Mouse (Mus musculus) cerebellum, adult (tissue): Measurements from ENCODE around the gene Prkch.

Source experiments
- ATAC-seq: cut with Nextera tagmentation; 2 replicates; pipeline ENCODE4 v1.9.2; 2017; ENCODE audit warnings: mild to moderate bottlenecking, moderate library complexity, mixed read lengths; ENCODE audit not compliant: insufficient number of reproducible peaks, low FRiP score, low TSS enrichment

The Prkch gene

GRCm38 (mm10) chr12:73670739-73671138 lies 86.1 kb downstream of the Prkch start:
- ATAC-seq, result no peak

- no peak for ATAC-seq
Observed at GRCm38 (mm10) chr12:73671540-73671939, 86.9 kb downstream of the Prkch start.

GRCm38 (mm10) chr12:73672007-73672406 lies 87.4 kb downstream of the Prkch start:
- no peak for ATAC-seq

GRCm38 (mm10) chr12:73673783-73674182 lies 89.2 kb downstream of the Prkch start:
- no peak for ATAC-seq

GRCm38 (mm10) chr12:73675212-73675611 lies 90.6 kb downstream of the Prkch start:
- ATAC-seq, result no peak

- no peak for ATAC-seq
Observed at GRCm38 (mm10) chr12:73679400-73679801, 94.8 kb downstream of the Prkch start.

GRCm38 (mm10) chr12:73682921-73683346 lies 98.3 kb downstream of the Prkch start:
- no peak for ATAC-seq

GRCm38 (mm10) chr12:73685875-73686274 lies 101.3 kb downstream of the Prkch start:
- ATAC-seq, result no peak

GRCm38 (mm10) chr12:73686456-73686855 lies 101.9 kb downstream of the Prkch start:
- ATAC-seq, result no peak

- no peak for ATAC-seq
Observed at GRCm38 (mm10) chr12:73687077-73688035, 102.8 kb downstream of the Prkch start.

GRCm38 (mm10) chr12:73692321-73692720 lies 107.7 kb downstream of the Prkch start:
- ATAC-seq, result no peak

GRCm38 (mm10) chr12:73693347-73693746 lies 108.8 kb downstream of the Prkch start:
- no peak for ATAC-seq

- no peak for ATAC-seq
Observed at GRCm38 (mm10) chr12:73694690-73695089, 110.1 kb downstream of the Prkch start.

GRCm38 (mm10) chr12:73695110-73695509 lies 110.5 kb downstream of the Prkch start:
- no peak for ATAC-seq

- no peak for ATAC-seq
Observed at GRCm38 (mm10) chr12:73696084-73696483, 111.5 kb downstream of the Prkch start.

GRCm38 (mm10) chr12:73696946-73697345 lies 112.3 kb downstream of the Prkch start:
- ATAC-seq, result no peak

- ATAC-seq, result no peak
Observed at GRCm38 (mm10) chr12:73698436-73698835, 113.8 kb downstream of the Prkch start.

GRCm38 (mm10) chr12:73698841-73699240 lies 114.2 kb downstream of the Prkch start:
- ATAC-seq, result no peak

GRCm38 (mm10) chr12:73699471-73700186 lies 115.0 kb downstream of the Prkch start:
- no peak for ATAC-seq

GRCm38 (mm10) chr12:73700544-73701069 lies 116.0 kb downstream of the Prkch start:
- no peak for ATAC-seq

GRCm38 (mm10) chr12:73701999-73702398 lies 117.4 kb downstream of the Prkch start:
- no peak for ATAC-seq
